Mouse (Mus musculus): ENCODE measurements around the gene Rbbp6. TPM values are rescaled to one million over a fixed set of nuclear protein-coding genes. Genes with fewer than 3 reads are reported as not detected.

Rbbp6 gene
- total RNA-seq, 1 experiment = 39.8 TPM

DNA sequence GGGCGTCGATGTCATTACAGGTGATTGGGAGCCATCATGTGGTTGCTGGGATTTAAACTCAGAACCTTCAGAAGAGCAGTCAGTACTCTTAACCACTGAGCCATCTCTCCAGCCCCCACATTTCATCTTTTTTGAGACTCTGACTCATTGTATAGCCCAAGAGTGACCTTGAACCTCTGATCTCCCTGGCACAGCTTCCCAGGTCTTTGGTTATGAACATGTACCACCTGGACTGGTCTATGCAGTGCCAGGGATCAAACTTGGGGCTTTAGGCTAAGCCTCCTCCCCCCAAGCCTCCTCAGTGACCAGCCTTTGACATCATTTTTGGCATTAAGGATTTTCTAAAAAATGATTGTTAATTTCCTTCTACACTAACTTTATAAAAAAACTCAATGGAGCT lies 40.8 kb downstream of the Rbbp6 start:
- TF ChIP-seq CHD2 (IDR thresholded peaks at IDR 0.05; ENCODE audit: low read depth, low read length) = no peak
- Histone ChIP-seq H3K9ac (ENCODE audit: insufficient read depth, low read depth, low read length, poor library complexity, severe bottlenecking) (no peak overlapping the region), H3K27ac (ENCODE audit: insufficient read depth, low read depth, low read length, poor library complexity, severe bottlenecking) (no peak overlapping the region), H3K4me1 (ENCODE audit: control insufficient read depth in 2 of 2, insufficient read depth in 2 of 2, low read length in 2 of 2, poor library complexity in 1 of 2) (no peaks in the 10 kb centered on the region), H3K4me3 (ENCODE audit: insufficient read depth in 1 of 2, low read depth in 1 of 2, low read length in 2 of 2, poor library complexity in 1 of 2, severe bottlenecking in 1 of 2) (no peak overlapping the region), H3K36me3 (ENCODE audit: control insufficient read depth, insufficient read depth, low read length, poor library complexity, severe bottlenecking) (peaks cover 17% of the 10 kb centered on the region), H3K9me3 (ENCODE audit: control insufficient read depth, insufficient read depth, low read depth, low read length) (no peaks in the 10 kb centered on the region; the same call in 1 of the 2 replicates)
- no peak for DNase-seq (ENCODE audit: low read depth, low spot score)
- in situ Hi-C loops (cut with MboI; ENCODE audit: low sequenced_read_pairs in 2 of 2, unreplicated experiment in 2 of 2) = no loop called here

DNA sequence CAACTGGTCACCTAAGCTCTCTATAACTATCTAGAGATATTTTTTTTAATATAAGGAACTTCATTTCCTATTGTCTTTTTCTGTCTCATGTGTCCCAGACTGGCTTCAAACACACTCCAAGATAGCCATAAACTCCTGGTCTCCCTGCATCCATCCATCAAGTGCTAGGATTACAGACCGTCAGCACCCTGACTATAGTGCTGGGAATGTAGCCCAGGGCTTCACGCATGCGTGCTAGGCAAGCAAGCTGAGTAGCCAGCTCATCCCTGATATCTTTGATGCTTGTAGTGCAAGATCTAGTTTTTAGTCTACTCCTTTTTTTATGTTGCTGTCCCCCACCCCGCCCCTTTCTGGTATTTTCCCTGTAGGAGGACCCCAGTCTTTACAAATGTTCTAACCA lies 42.3 kb downstream of the Rbbp6 start:
- no peak overlapping the region for H3K27ac ChIP-seq (ENCODE audit: insufficient read depth, low read depth, low read length, poor library complexity, severe bottlenecking)
- peaks cover 9% of the 10 kb centered on the region for H3K36me3 ChIP-seq (ENCODE audit: control insufficient read depth, insufficient read depth, low read length, poor library complexity, severe bottlenecking)
- H3K4me3 ChIP-seq (ENCODE audit: insufficient read depth in 1 of 2, low read depth in 1 of 2, low read length in 2 of 2, poor library complexity in 1 of 2, severe bottlenecking in 1 of 2) = no peak overlapping the region
- no peaks in the 10 kb centered on the region; the same call in 1 of the 2 replicates for H3K9me3 ChIP-seq (ENCODE audit: control insufficient read depth, insufficient read depth, low read depth, low read length)
- in situ Hi-C loops (cut with MboI; ENCODE audit: low sequenced_read_pairs in 2 of 2, unreplicated experiment in 2 of 2) = no loop called here
- no peak overlapping the region for H3K9ac ChIP-seq (ENCODE audit: insufficient read depth, low read depth, low read length, poor library complexity, severe bottlenecking)
- TF ChIP-seq CHD2 (IDR thresholded peaks at IDR 0.05; ENCODE audit: low read depth, low read length) (no peak), ZC3H11A (IDR thresholded peaks at IDR 0.05; ENCODE audit: borderline replicate concordance, low read depth, low read length) (no peak), ZNF384 (IDR thresholded peaks at IDR 0.05; ENCODE audit: low read depth, low read length) (no peak), MAFK (IDR thresholded peaks at IDR 0.05; ENCODE audit: insufficient read depth, low read depth, low read length) (no peak), HCFC1 (IDR thresholded peaks at IDR 0.05; ENCODE audit: borderline replicate concordance, insufficient read depth, low read length) (no peak)
- no peaks in the 10 kb centered on the region for H3K4me1 ChIP-seq (ENCODE audit: control insufficient read depth in 2 of 2, insufficient read depth in 2 of 2, low read length in 2 of 2, poor library complexity in 1 of 2)
- no peak for DNase-seq (ENCODE audit: low read depth, low spot score)

DNA sequence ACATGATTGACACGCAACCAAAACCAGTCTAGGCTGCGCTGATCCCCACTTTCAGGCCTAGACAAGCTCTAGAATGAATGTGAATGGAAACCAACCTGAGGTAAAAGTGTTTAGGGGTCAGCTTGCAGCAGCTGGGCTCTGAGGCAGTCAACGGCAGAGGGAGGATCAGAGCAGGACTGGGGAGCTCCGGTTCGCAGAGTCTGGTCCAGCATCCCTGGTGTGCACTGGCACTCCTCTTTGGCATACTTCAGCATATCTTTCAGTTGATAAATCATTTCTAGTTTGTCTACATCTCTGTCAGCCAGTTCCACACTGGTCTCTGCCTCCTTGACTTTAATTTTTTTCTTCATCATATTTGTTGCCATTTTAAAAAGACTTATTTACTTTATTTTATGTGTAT lies 48.0 kb downstream of the Rbbp6 start:
- DNase-seq (ENCODE audit: low read depth, low spot score) = no peak
- in situ Hi-C loops (cut with MboI; ENCODE audit: low sequenced_read_pairs in 2 of 2, unreplicated experiment in 2 of 2) = no loop called here
- H3K9ac ChIP-seq (ENCODE audit: insufficient read depth, low read depth, low read length, poor library complexity, severe bottlenecking) = no peak overlapping the region
- H3K4me3 ChIP-seq (ENCODE audit: insufficient read depth in 1 of 2, low read depth in 1 of 2, low read length in 2 of 2, poor library complexity in 1 of 2, severe bottlenecking in 1 of 2) = no peak overlapping the region
- H3K27ac ChIP-seq (ENCODE audit: insufficient read depth, low read depth, low read length, poor library complexity, severe bottlenecking) = no peak overlapping the region
- TF ChIP-seq ZC3H11A (IDR thresholded peaks at IDR 0.05; ENCODE audit: borderline replicate concordance, low read depth, low read length) (no peak), CHD2 (IDR thresholded peaks at IDR 0.05; ENCODE audit: low read depth, low read length) (no peak), ZNF384 (IDR thresholded peaks at IDR 0.05; ENCODE audit: low read depth, low read length) (no peak), MAFK (IDR thresholded peaks at IDR 0.05; ENCODE audit: insufficient read depth, low read depth, low read length) (no peak), HCFC1 (IDR thresholded peaks at IDR 0.05; ENCODE audit: borderline replicate concordance, insufficient read depth, low read length) (no peak)
- no peaks in the 10 kb centered on the region for H3K36me3 ChIP-seq (ENCODE audit: control insufficient read depth, insufficient read depth, low read length, poor library complexity, severe bottlenecking)
- H3K4me1 ChIP-seq (ENCODE audit: control insufficient read depth in 2 of 2, insufficient read depth in 2 of 2, low read length in 2 of 2, poor library complexity in 1 of 2) = no peaks in the 10 kb centered on the region
- no peaks in the 10 kb centered on the region; the same call in 1 of the 2 replicates for H3K9me3 ChIP-seq (ENCODE audit: control insufficient read depth, insufficient read depth, low read depth, low read length)

DNA sequence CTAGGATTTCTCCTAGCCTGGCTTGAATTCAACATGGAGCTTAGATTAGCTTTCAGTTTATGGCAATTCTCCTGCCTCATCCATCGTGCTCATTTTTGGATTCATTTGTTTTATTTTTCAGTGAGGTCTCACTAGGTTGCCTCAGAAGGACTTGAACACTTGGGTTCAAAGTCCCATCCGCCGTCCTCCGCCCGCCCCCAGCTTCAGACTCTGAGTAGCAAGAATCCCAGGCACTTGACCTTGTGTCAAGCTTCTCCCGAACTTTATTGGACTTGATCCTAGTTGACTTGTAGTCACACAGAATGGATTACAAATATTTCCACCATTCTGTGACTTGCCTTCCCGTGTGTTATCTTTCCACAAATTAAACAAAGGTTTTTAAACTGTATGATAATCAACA lies 49.2 kb downstream of the Rbbp6 start:
- no peaks in the 10 kb centered on the region for H3K4me1 ChIP-seq (ENCODE audit: control insufficient read depth in 2 of 2, insufficient read depth in 2 of 2, low read length in 2 of 2, poor library complexity in 1 of 2)
- H3K27ac ChIP-seq (ENCODE audit: insufficient read depth, low read depth, low read length, poor library complexity, severe bottlenecking) = no peak overlapping the region
- no peak for DNase-seq (ENCODE audit: low read depth, low spot score)
- in situ Hi-C loops (cut with MboI; ENCODE audit: low sequenced_read_pairs in 2 of 2, unreplicated experiment in 2 of 2) = no loop called here
- H3K9me3 ChIP-seq (ENCODE audit: control insufficient read depth, insufficient read depth, low read depth, low read length) = no peaks in the 10 kb centered on the region
- no peak overlapping the region for H3K4me3 ChIP-seq (ENCODE audit: insufficient read depth in 1 of 2, low read depth in 1 of 2, low read length in 2 of 2, poor library complexity in 1 of 2, severe bottlenecking in 1 of 2)
- H3K9ac ChIP-seq (ENCODE audit: insufficient read depth, low read depth, low read length, poor library complexity, severe bottlenecking) = no peak overlapping the region
- H3K36me3 ChIP-seq (ENCODE audit: control insufficient read depth, insufficient read depth, low read length, poor library complexity, severe bottlenecking) = no peaks in the 10 kb centered on the region
- no peak for TF ChIP-seq ZC3H11A (IDR thresholded peaks at IDR 0.05; ENCODE audit: borderline replicate concordance, low read depth, low read length)
- no peak for TF ChIP-seq MAFK (IDR thresholded peaks at IDR 0.05; ENCODE audit: insufficient read depth, low read depth, low read length)
- no peak for TF ChIP-seq CHD2 (IDR thresholded peaks at IDR 0.05; ENCODE audit: low read depth, low read length)

DNA sequence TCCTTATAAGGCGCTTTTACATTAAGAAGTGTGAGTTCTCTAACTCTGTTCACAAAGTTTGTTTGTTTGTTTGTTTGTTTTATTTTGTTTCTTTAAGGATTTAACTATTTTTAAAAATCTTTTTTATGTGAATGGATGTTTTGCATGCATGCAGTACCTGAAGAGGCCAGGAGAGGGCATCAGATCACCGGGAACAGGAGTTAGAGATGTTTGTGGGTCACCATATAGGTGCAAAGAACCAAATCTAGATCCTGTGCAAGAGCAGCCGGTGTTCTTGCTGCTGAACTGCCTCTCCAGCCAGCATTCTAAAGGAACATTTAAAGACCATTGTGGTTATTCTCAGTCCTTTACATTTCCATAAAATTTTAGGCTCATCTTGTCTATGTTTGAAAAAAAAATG lies 52.1 kb downstream of the Rbbp6 start:
- Histone ChIP-seq H3K36me3 (ENCODE audit: control insufficient read depth, insufficient read depth, low read length, poor library complexity, severe bottlenecking) (no peaks in the 10 kb centered on the region), H3K27ac (ENCODE audit: insufficient read depth, low read depth, low read length, poor library complexity, severe bottlenecking) (no peak overlapping the region), H3K9ac (ENCODE audit: insufficient read depth, low read depth, low read length, poor library complexity, severe bottlenecking) (no peak overlapping the region), H3K9me3 (ENCODE audit: control insufficient read depth, insufficient read depth, low read depth, low read length) (no peaks in the 10 kb centered on the region), H3K4me3 (ENCODE audit: insufficient read depth in 1 of 2, low read depth in 1 of 2, low read length in 2 of 2, poor library complexity in 1 of 2, severe bottlenecking in 1 of 2) (no peak overlapping the region), H3K4me1 (ENCODE audit: control insufficient read depth in 2 of 2, insufficient read depth in 2 of 2, low read length in 2 of 2, poor library complexity in 1 of 2) (no peaks in the 10 kb centered on the region)
- TF ChIP-seq ZNF384 (IDR thresholded peaks at IDR 0.05; ENCODE audit: low read depth, low read length) = 0 out of 2 replicates have a peak, but pooled peaks have one; percentile 39
- peak; percentile 54; the same call in 1 of the 2 replicates for TF ChIP-seq ZC3H11A (IDR thresholded peaks at IDR 0.05; ENCODE audit: borderline replicate concordance, low read depth, low read length)
- TF ChIP-seq MAFK (IDR thresholded peaks at IDR 0.05; ENCODE audit: insufficient read depth, low read depth, low read length) = no peak
- TF ChIP-seq HCFC1 (IDR thresholded peaks at IDR 0.05; ENCODE audit: borderline replicate concordance, insufficient read depth, low read length) = no peak
- TF ChIP-seq CHD2 (IDR thresholded peaks at IDR 0.05; ENCODE audit: low read depth, low read length) = no peak
- in situ Hi-C loops (cut with MboI; ENCODE audit: low sequenced_read_pairs in 2 of 2, unreplicated experiment in 2 of 2) = no loop called here
- no peak for DNase-seq (ENCODE audit: low read depth, low spot score)

Data from ES-E14 (cell line).